Mouse (Mus musculus) ES-CJ7 (cell line): ENCODE results near the gene Atrip.

Source experiments
- DNase-seq: peaks from one replicate; pipeline ENCODE4 v3.0.0; 2011; ENCODE audit warnings: low read depth, low spot score

Atrip gene

GRCm38 (mm10) chr9:109097831-109098230 is 23.9 kb upstream of the Atrip start:
- DNase-seq, result no peak

- no peak for DNase-seq
Observed at GRCm38 (mm10) chr9:109097291-109097690, 23.4 kb upstream of the Atrip start.

GRCm38 (mm10) chr9:109096856-109097255 is 22.9 kb upstream of the Atrip start:
- DNase-seq, result peak; percentile 54

GRCm38 (mm10) chr9:109096251-109096661 is 22.3 kb upstream of the Atrip start:
- no peak for DNase-seq

GRCm38 (mm10) chr9:109095137-109095982 is 21.4 kb upstream of the Atrip start, which contains the start of gene Plxnb1:
Plxnb1 (plus strand) TSS chr9:109095389.
- peak; percentile 73 for DNase-seq

- peak; percentile 40 for DNase-seq
Observed at GRCm38 (mm10) chr9:109094553-109095136, 20.7 kb upstream of the Atrip start.

GRCm38 (mm10) chr9:109093786-109094552 is 20.0 kb upstream of the Atrip start:
- DNase-seq, result no peak

- no peak for DNase-seq
Observed at GRCm38 (mm10) chr9:109092799-109093198, 18.9 kb upstream of the Atrip start.

- no peak for DNase-seq
Observed at GRCm38 (mm10) chr9:109091802-109092201, 17.9 kb upstream of the Atrip start.

GRCm38 (mm10) chr9:109090446-109090845 is 16.5 kb upstream of the Atrip start:
- DNase-seq, result no peak

- peak; percentile 63 for DNase-seq
Observed at GRCm38 (mm10) chr9:109087987-109088386, 14.1 kb upstream of the Atrip start.

GRCm38 (mm10) chr9:109084922-109085321 is 11.0 kb upstream of the Atrip start:
- peak; percentile 72 for DNase-seq

- DNase-seq, result peak; percentile 96
Observed at GRCm38 (mm10) chr9:109082124-109082800, 8.3 kb upstream of the Atrip start, which contains the start of the genes Ccdc51 and Tma7. Ccdc51 (plus strand) TSS chr9:109082493. Tma7 (minus strand) TSS chr9:109082587.

GRCm38 (mm10) chr9:109081749-109082123 is 7.8 kb upstream of the Atrip start:
- DNase-seq, result no peak

- no peak for DNase-seq
Observed at GRCm38 (mm10) chr9:109080516-109080915, 6.6 kb upstream of the Atrip start.

GRCm38 (mm10) chr9:109068095-109068735 is 5.7 kb downstream of the Atrip start:
- no peak for DNase-seq

- DNase-seq, result no peak
Observed at GRCm38 (mm10) chr9:109060898-109061295, 13.0 kb downstream of the Atrip start.

- no peak for DNase-seq
Observed at GRCm38 (mm10) chr9:109060184-109060897, 13.6 kb downstream of the Atrip start.

- DNase-seq, result peak; percentile 89
Observed at GRCm38 (mm10) chr9:109059136-109059903, 14.6 kb downstream of the Atrip start, which contains the start of gene Trex1. Trex1 (minus strand) TSS chr9:109059734.
